Comparison of ENCODE assay signal across 24 mouse cellular contexts in genomic region chr13:113446226-113446625, GRCm38 (mm10).
DNase-seq lines count a peak whose midpoint lies in the region; ATAC-seq and TF ChIP-seq lines count a peak whose summit lies in the region.
"Had no signal": no experiment of that assay in that cellular context is flagged by ENCODE, and none has a peak within 500 bp of the region (broad histone marks: within the 10 kb centered on the region; RNA-seq: fewer than 3 reads in every experiment).

No protein-coding gene starts in this region.

- H3K9ac ChIP-seq in liver, embryonic 14.5 days (replicated peaks), result no peak overlapping the region
- no peak overlapping the region for H3K9ac ChIP-seq in hindbrain, embryonic 14.5 days
- H3K9ac ChIP-seq: embryonic facial prominence, embryonic 15.5 days; heart, embryonic 13.5 days; hindbrain, embryonic 13.5 days; intestine, embryonic 15.5 days; limb, embryonic 15.5 days; lung, embryonic 15.5 days; midbrain, embryonic 13.5 days had no signal

- no peak overlapping the region for H3K4me3 ChIP-seq in liver, embryonic 14.5 days (ENCODE audit: insufficient read depth in 1 of 2, low read depth in 2 of 2, low read length in 2 of 2)
- no peak overlapping the region for H3K4me3 ChIP-seq in hindbrain, embryonic 14.5 days (replicated peaks; ENCODE audit: low read length)
- H3K4me3 ChIP-seq: embryonic facial prominence, embryonic 15.5 days; gastrocnemius, adult 2 months; heart, embryonic 13.5 days; hindbrain, embryonic 13.5 days; intestine, embryonic 15.5 days; left cerebral cortex, adult 2 months; limb, embryonic 15.5 days; lung, embryonic 15.5 days; midbrain, embryonic 13.5 days had no signal

- intact Hi-C loops in heart, postnatal 14 days (cut with DNase I), result no loop called here

- 0 out of 2 replicates have a peak, but pooled peaks have one; percentile 26 for ATAC-seq in liver, embryonic 14.5 days (ENCODE audit: insufficient read depth)
- peak; percentile 67 for ATAC-seq in megakaryocyte-erythroid progenitor cell, adult 5-6 weeks (replicated peaks; ENCODE audit: low FRiP score, low TSS enrichment, poor library complexity, severe bottlenecking)
- ATAC-seq in hindbrain, embryonic 14.5 days (ENCODE audit: low FRiP score), result no peak
- ATAC-seq: forebrain, embryonic 14.5 days; intestine, embryonic 15.5 days; midbrain, embryonic 13.5 days had no signal

- 12% methylated on average over 5 of the region's 5 CpGs for WGBS in liver, embryonic 14.5 days (ENCODE audit: insufficient replicate concordance)
- WGBS in hindbrain, embryonic 14.5 days, result 73% methylated on average over 5 of the region's 5 CpGs

- peak; percentile 31 for DNase-seq in heart, adult 11 months
- DNase-seq in heart, postnatal 14 days, result no peak
- DNase-seq in c-Kit-positive CD71-negative TER-119-negative erythroid progenitor cells, embryonic 14.5 days (ENCODE audit: low read depth), result peak; percentile 25
- no peak for DNase-seq in liver, embryonic 14.5 days (ENCODE audit: low read depth in 3 of 3, low spot score in 3 of 3)
- DNase-seq in hindbrain, embryonic 14.5 days (ENCODE audit: low spot score), result no peak
- no peak for DNase-seq in thymus, postnatal 14 days
- DNase-seq: adrenal gland, postnatal 14 days; cerebellum, adult 8-10 months; gastrocnemius, adult 2 months; heart, adult 18-20 months; kidney, adult 8-10 months; left cerebral cortex, postnatal 4 days; lung, postnatal 4 days; thymus, postnatal 25 days had no signal

- no peak overlapping the region for H3K27ac ChIP-seq in liver, embryonic 14.5 days
- H3K27ac ChIP-seq in hindbrain, embryonic 14.5 days, result no peak overlapping the region
- H3K27ac ChIP-seq: embryonic facial prominence, embryonic 15.5 days; gastrocnemius, adult 2 months; heart, embryonic 13.5 days; hindbrain, embryonic 13.5 days; intestine, embryonic 15.5 days; left cerebral cortex, adult 2 months; limb, embryonic 15.5 days; lung, embryonic 15.5 days; midbrain, embryonic 13.5 days had no signal

- no peak for TF ChIP-seq CTCF in liver, embryonic 14.5 days (IDR thresholded peaks at IDR 0.05; ENCODE audit: low read depth)

- H3K27me3 ChIP-seq in liver, embryonic 14.5 days (ENCODE audit: control insufficient read depth, insufficient read depth, low read length), result no peaks in the 10 kb centered on the region
- no peaks in the 10 kb centered on the region for H3K27me3 ChIP-seq in hindbrain, embryonic 14.5 days (ENCODE audit: control insufficient read depth, insufficient read depth, low read length)
- H3K27me3 ChIP-seq: embryonic facial prominence, embryonic 15.5 days; heart, embryonic 13.5 days; hindbrain, embryonic 13.5 days; intestine, embryonic 15.5 days; limb, embryonic 15.5 days; lung, embryonic 15.5 days; midbrain, embryonic 13.5 days had no signal

- no peaks in the 10 kb centered on the region for H3K9me3 ChIP-seq in liver, embryonic 14.5 days (ENCODE audit: control insufficient read depth, low read length)
- H3K9me3 ChIP-seq in hindbrain, embryonic 14.5 days (ENCODE audit: control insufficient read depth, low read length), result no peaks in the 10 kb centered on the region
- H3K9me3 ChIP-seq: embryonic facial prominence, embryonic 15.5 days; heart, embryonic 13.5 days; hindbrain, embryonic 13.5 days; intestine, embryonic 15.5 days; limb, embryonic 15.5 days; lung, embryonic 15.5 days; midbrain, embryonic 13.5 days had no signal

- TF ChIP-seq EP300 in liver, embryonic 14.5 days (IDR thresholded peaks at IDR 0.05; ENCODE audit: low read depth), result no peak

- no peaks in the 10 kb centered on the region for H3K36me3 ChIP-seq in liver, embryonic 14.5 days (replicated peaks; ENCODE audit: control insufficient read depth, insufficient read depth, low read depth)
- no peaks in the 10 kb centered on the region for H3K36me3 ChIP-seq in hindbrain, embryonic 14.5 days (replicated peaks; ENCODE audit: control insufficient read depth, insufficient read depth)
- H3K36me3 ChIP-seq: embryonic facial prominence, embryonic 15.5 days; heart, embryonic 13.5 days; hindbrain, embryonic 13.5 days; intestine, embryonic 15.5 days; limb, embryonic 15.5 days; lung, embryonic 15.5 days; midbrain, embryonic 13.5 days had no signal

- H3K4me1 ChIP-seq in liver, embryonic 14.5 days (replicated peaks; ENCODE audit: control insufficient read depth in 2 of 2, insufficient read depth in 2 of 2, low read length in 1 of 2), result peaks cover 0 to 7% of the 10 kb centered on the region in 2 experiments; a peak in 1 of 4 replicates
- H3K4me1 ChIP-seq in hindbrain, embryonic 14.5 days (replicated peaks; ENCODE audit: control insufficient read depth, insufficient read depth, low read length), result no peaks in the 10 kb centered on the region
- H3K4me1 ChIP-seq: embryonic facial prominence, embryonic 15.5 days; hindbrain, embryonic 13.5 days; intestine, embryonic 15.5 days; limb, embryonic 15.5 days; midbrain, embryonic 13.5 days had no signal

- H3K4me2 ChIP-seq in liver, embryonic 14.5 days (ENCODE audit: low read depth), result no peak overlapping the region
- no peak overlapping the region for H3K4me2 ChIP-seq in hindbrain, embryonic 14.5 days (replicated peaks)
- H3K4me2 ChIP-seq: embryonic facial prominence, embryonic 15.5 days; heart, embryonic 13.5 days; hindbrain, embryonic 13.5 days; intestine, embryonic 15.5 days; limb, embryonic 15.5 days; lung, embryonic 15.5 days; midbrain, embryonic 13.5 days had no signal

Comparison
In these comparisons a context has a peak if more than half of its experiments do, and no peak if none do; other contexts are left out.
1. DNase-seq: peak in heart, adult 11 months (single experiment) and c-Kit-positive CD71-negative TER-119-negative erythroid progenitor cells, embryonic 14.5 days (single experiment); none in heart, postnatal 14 days (0 of 2), liver, embryonic 14.5 days (0 of 3), hindbrain, embryonic 14.5 days (single experiment) and thymus, postnatal 14 days (single experiment).